Mouse (Mus musculus) embryonic facial prominence, embryonic 14.5 days (tissue): ENCODE data around the gene Spindoc. TPM values are rescaled to one million over a fixed set of nuclear protein-coding genes. Genes with fewer than 3 reads are reported as not detected.
A peak's percentile ranks its signal among the peaks of the same experiment; 100 is the strongest.

Source experiments
- ATAC-seq: fragments of 200-750 bp; cut with Nextera tagmentation; 2 replicates; pipeline ENCODE4 v1.8.0; 2017; ENCODE audit warnings: low read depth, moderate number of reproducible peaks, moderate TSS enrichment
- DNase-seq: peaks from one replicate; pipeline ENCODE4 v3.0.0-alpha.2; 2015; ENCODE audit warnings: low spot score
- H3K27ac ChIP-seq: fragments of 300-500 bp; sonication (generic); replicated peaks from 2 replicates; pipeline ENCODE4 v1.5.1; 2014; ENCODE audit warnings: low read depth, mild to moderate bottlenecking, low read length, moderate library complexity
- H3K27me3 ChIP-seq: fragments of 300-500 bp; sonication (generic); replicated peaks from 2 replicates; pipeline ENCODE4 v1.6.1; 2014; ENCODE audit warnings: low read length; ENCODE audit not compliant: control insufficient read depth, insufficient read depth
- H3K36me3 ChIP-seq: fragments of 300-500 bp; sonication (generic); 2 replicates; pipeline ENCODE4 v1.6.1; 2014; ENCODE audit warnings: low read length, mixed read lengths; ENCODE audit not compliant: control insufficient read depth, insufficient read depth
- H3K4me1 ChIP-seq: fragments of 300-500 bp; sonication (generic); 2 replicates; pipeline ENCODE4 v1.6.1; 2014; ENCODE audit warnings: antibody characterized with exemption, low read length; ENCODE audit not compliant: control insufficient read depth, insufficient read depth
- H3K4me2 ChIP-seq: fragments of 300-500 bp; sonication (generic); 2 replicates; pipeline ENCODE4 v1.6.1; 2014; ENCODE audit warnings: low read depth, mild to moderate bottlenecking, low read length, moderate library complexity, mixed read lengths
- H3K4me3 ChIP-seq: fragments of 300-500 bp; sonication (generic); 2 replicates; pipeline ENCODE4 v1.5.1; 2014; ENCODE audit warnings: low read depth, mild to moderate bottlenecking, low read length
- H3K9ac ChIP-seq: fragments of 300-500 bp; sonication (generic); 2 replicates; pipeline ENCODE4 v1.6.1; 2014; ENCODE audit warnings: low read depth, mild to moderate bottlenecking, low read length, moderate library complexity, mixed read lengths
- H3K9me3 ChIP-seq: fragments of 300-500 bp; sonication (generic); 2 replicates; pipeline ENCODE4 v1.6.1; 2016; ENCODE audit warnings: low read length; ENCODE audit not compliant: control insufficient read depth
- WGBS: fragments of 180-500 bp; shearing (Covaris S2); extraction: QIAGEN DNeasy Blood & Tissue Kit; methylation state at CpG from one replicate; pipeline ENCODE4 v1.1.7; 2014; 5-methylcytosine and 5-hydroxymethylcytosine counted together
- microRNA-seq: library from miRNA; unstranded; fragments of <30 nt; microRNA quantifications from one replicate; pipeline ENCODE4, GENCODE M21; 2016; ENCODE audit warnings: borderline number of aligned reads
- polyA plus RNA-seq: library from polyadenylated mRNA; unstranded; fragments of >200 nt; fragmentation: Nextera tagmentation; extraction: Ambion mirVana; gene quantifications from 2 replicates; pipeline ENCODE4 v1.2.1, GENCODE M21; 2014

Spindoc gene
- polyA plus RNA-seq, 1 experiment from 2014 or later = 23.5 TPM

GRCm38 (mm10) chr19:7310704-7311103 is 72.1 kb downstream of the Spindoc start:
- ATAC-seq (peak; percentile 82), DNase-seq (peak; percentile 89)
- Histone ChIP-seq H3K9ac (peak overlapping the region; percentile 36), H3K27me3 (no peaks in the 10 kb centered on the region), H3K27ac (peak overlapping the region; percentile 77), H3K9me3 (no peaks in the 10 kb centered on the region), H3K4me1 (peaks cover 42% of the 10 kb centered on the region), H3K4me3 (no peak overlapping the region), H3K4me2 (no peak overlapping the region), H3K36me3 (no peaks in the 10 kb centered on the region)
- 19% methylated on average over 5 of the region's 5 CpGs for WGBS

GRCm38 (mm10) chr19:7309738-7310330 is 73.0 kb downstream of the Spindoc start:
- no peaks in the 10 kb centered on the region for H3K9me3 ChIP-seq
- no peaks in the 10 kb centered on the region for H3K27me3 ChIP-seq
- H3K4me2 ChIP-seq = no peak overlapping the region
- no peak for DNase-seq
- ATAC-seq = no peak
- H3K9ac ChIP-seq = no peak overlapping the region
- H3K4me1 ChIP-seq = peaks cover 42% of the 10 kb centered on the region
- WGBS = 59% methylated on average over 2 of the region's 2 CpGs
- H3K4me3 ChIP-seq = no peak overlapping the region
- H3K27ac ChIP-seq = peak overlapping the region; percentile 77
- no peaks in the 10 kb centered on the region for H3K36me3 ChIP-seq

- no peak overlapping the region for H3K4me3 ChIP-seq
- H3K27me3 ChIP-seq = no peaks in the 10 kb centered on the region
- H3K9me3 ChIP-seq = no peaks in the 10 kb centered on the region
- H3K4me1 ChIP-seq = peaks cover 42% of the 10 kb centered on the region
- H3K36me3 ChIP-seq = no peaks in the 10 kb centered on the region
- DNase-seq (peak; percentile 89), ATAC-seq (peak; percentile 71)
- H3K4me2 ChIP-seq = no peak overlapping the region; the same call in 1 of the 2 replicates
- 53% methylated on average over 8 of the region's 8 CpGs for WGBS
- peak overlapping the region; percentile 22 for H3K27ac ChIP-seq
- no peak overlapping the region for H3K9ac ChIP-seq
These were observed 74.6 kb downstream of the Spindoc start for GRCm38 (mm10) chr19:7307995-7308770.

- Histone ChIP-seq H3K4me3 (no peak overlapping the region), H3K27me3 (no peaks in the 10 kb centered on the region), H3K4me2 (no peak overlapping the region), H3K9ac (no peak overlapping the region), H3K4me1 (peaks cover 40% of the 10 kb centered on the region), H3K27ac (peak overlapping the region; percentile 22; the same call in 1 of the 2 replicates), H3K36me3 (no peaks in the 10 kb centered on the region), H3K9me3 (no peaks in the 10 kb centered on the region)
- ATAC-seq (no peak), DNase-seq (no peak)
- WGBS = 51% methylated on average over 3 of the region's 3 CpGs
These were observed 75.8 kb downstream of the Spindoc start for GRCm38 (mm10) chr19:7306968-7307367.

GRCm38 (mm10) chr19:7305380-7306310 is 77.1 kb downstream of the Spindoc start:
- peaks cover 27% of the 10 kb centered on the region for H3K4me1 ChIP-seq
- H3K36me3 ChIP-seq = no peaks in the 10 kb centered on the region
- no peaks in the 10 kb centered on the region for H3K9me3 ChIP-seq
- no peak for DNase-seq
- H3K9ac ChIP-seq = no peak overlapping the region
- no peak for ATAC-seq
- H3K4me2 ChIP-seq = no peak overlapping the region
- no peak overlapping the region for H3K4me3 ChIP-seq
- no peaks in the 10 kb centered on the region for H3K27me3 ChIP-seq
- 73% methylated on average over 10 of the region's 11 CpGs for WGBS
- no peak overlapping the region for H3K27ac ChIP-seq

- no peak overlapping the region for H3K4me2 ChIP-seq
- H3K9me3 ChIP-seq = no peaks in the 10 kb centered on the region
- H3K36me3 ChIP-seq = no peaks in the 10 kb centered on the region
- 83% methylated on average over 2 of the region's 2 CpGs for whole genome bisulfite sequencing
- ATAC-seq = no peak
- H3K4me1 ChIP-seq = peaks cover 18% of the 10 kb centered on the region
- no peak overlapping the region for H3K9ac ChIP-seq
- H3K27me3 ChIP-seq = no peaks in the 10 kb centered on the region
- no peak overlapping the region for H3K4me3 ChIP-seq
- no peak overlapping the region for H3K27ac ChIP-seq
- DNase-seq = no peak
These were observed 78.0 kb downstream of the Spindoc start for GRCm38 (mm10) chr19:7304801-7305200.

Small RNAs within 50 kb of the gene (microRNA-seq; reads per million reads assigned to microRNA genes)
- 1.5 reads per million for gene Mir6991

Other genes with a start within 250 kb of the Spindoc start
- 172 and 199 TPM in 2 replicates for gene Otub1, start 176.7 kb downstream of the Spindoc start, polyA plus RNA-seq
- 995 and 1,073 TPM in 2 replicates for gene Cox8a, start 165.4 kb downstream of the Spindoc start, polyA plus RNA-seq
- gene Naa40, start 141.8 kb downstream of the Spindoc start, polyA plus RNA-seq = 47.8 and 48.4 TPM in 2 replicates
- gene Rcor2, start 115.7 kb downstream of the Spindoc start, polyA plus RNA-seq = 10.8 and 11.7 TPM in 2 replicates
- gene Mark2, start 41.1 kb downstream of the Spindoc start, polyA plus RNA-seq = 42.0 and 42.1 TPM in 2 replicates
- 10.3 and 11.2 TPM in 2 replicates for gene 2700081O15Rik, start 34.6 kb upstream of the Spindoc start, polyA plus RNA-seq
- gene Rtn3, start 100.3 kb upstream of the Spindoc start, polyA plus RNA-seq = 132 and 136 TPM in 2 replicates
- gene Atl3, start 111.0 kb upstream of the Spindoc start, polyA plus RNA-seq = 19.3 and 19.4 TPM in 2 replicates
- 15.9 and 18.1 TPM in 2 replicates for gene Pla2g16, start 174.5 kb upstream of the Spindoc start, polyA plus RNA-seq
- 1.0 and 2.1 TPM in 2 replicates for gene Lgals12, start 224.2 kb upstream of the Spindoc start, polyA plus RNA-seq
- gene Hrasls5, start 229.5 kb upstream of the Spindoc start, polyA plus RNA-seq = 0.38 TPM in 1 of 2 replicates, not detected in the other